Mouse (Mus musculus) urinary bladder, postnatal 4 days (tissue): ENCODE measurements around the gene Olfr331.
"Not testable (repeated sequence)": the region's sequence is repeated elsewhere in the genome, so short reads cannot be mapped to it uniquely, and the experiment has no call there.

Source experiments
- DNase-seq, 2 experiments: peaks; one replicate each; pipeline ENCODE4 v3.0.0; 2021 to 2022; ENCODE audit warnings: low spot score in 2 of 2

Gene Olfr331

DNA sequence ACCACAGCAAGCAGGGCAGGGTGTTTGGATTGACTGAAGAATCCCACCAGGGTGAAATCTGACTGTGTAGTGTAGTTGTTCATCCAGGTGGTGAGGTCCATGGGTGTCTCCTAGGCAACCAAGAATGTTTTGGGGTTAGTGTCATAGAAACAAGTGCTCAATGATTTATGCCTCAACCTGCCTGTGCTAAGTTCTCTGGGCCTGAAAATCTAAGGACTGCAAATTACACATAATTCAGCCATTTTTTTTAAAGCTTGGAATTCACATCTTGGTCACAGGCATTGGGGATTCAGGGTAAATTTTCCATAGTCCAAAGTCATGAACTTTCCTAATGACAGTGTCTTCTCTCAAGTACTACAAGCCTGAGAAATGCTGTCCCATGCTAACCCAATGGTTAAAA lies at the start of gene Olfr331:
Olfr331 (minus strand) TSS at position 101 of the 400 bp plus-strand sequence.
- DNase-seq: not testable (repeated sequence)

DNA sequence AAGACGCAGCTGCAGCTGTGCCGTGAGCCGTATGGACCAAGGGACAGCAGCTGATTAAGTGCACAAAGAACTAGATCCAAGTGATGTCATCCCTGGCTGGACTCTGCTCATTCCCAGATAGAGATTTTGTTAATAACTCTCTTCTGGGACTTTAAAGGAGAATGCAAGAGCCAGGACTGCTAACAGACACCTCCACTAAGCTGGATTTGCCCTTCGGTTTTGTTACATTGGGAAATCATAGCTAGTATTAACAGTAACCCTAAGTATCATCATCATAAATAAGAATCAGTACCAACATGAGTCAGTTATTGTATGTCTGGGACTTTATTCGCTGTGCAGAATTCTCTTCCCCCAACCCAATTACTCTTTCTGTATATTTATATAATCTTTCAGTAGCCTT lies 44.0 kb upstream of the Olfr331 start, which contains the start of gene Olfr329-ps:
Olfr329-ps (minus strand) TSS at position 101 of the 400 bp plus-strand sequence.
- no peak for DNase-seq

DNA sequence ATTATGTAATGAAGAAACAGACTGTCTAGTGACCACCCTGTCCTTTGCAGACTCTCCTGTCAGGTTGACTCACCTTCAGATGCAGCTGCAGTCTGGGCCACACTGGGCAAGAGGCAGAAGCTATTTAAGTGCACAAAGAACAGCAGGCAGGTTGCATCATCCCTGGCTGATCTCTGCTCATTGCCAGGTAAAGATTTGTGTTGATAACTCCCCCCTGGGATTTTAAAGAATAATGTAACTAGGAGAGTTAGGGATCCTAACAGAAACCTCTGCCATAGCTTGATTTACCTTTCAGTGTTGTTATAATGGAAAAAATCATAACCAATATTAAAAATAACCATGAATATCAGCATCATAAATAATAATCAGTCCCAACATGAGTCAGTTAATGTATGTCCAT lies 32.4 kb upstream of the Olfr331 start, which contains the start of gene Olfr330:
Olfr330 (minus strand) TSS at position 101 of the 400 bp plus-strand sequence.
- not testable (repeated sequence) for DNase-seq

DNA sequence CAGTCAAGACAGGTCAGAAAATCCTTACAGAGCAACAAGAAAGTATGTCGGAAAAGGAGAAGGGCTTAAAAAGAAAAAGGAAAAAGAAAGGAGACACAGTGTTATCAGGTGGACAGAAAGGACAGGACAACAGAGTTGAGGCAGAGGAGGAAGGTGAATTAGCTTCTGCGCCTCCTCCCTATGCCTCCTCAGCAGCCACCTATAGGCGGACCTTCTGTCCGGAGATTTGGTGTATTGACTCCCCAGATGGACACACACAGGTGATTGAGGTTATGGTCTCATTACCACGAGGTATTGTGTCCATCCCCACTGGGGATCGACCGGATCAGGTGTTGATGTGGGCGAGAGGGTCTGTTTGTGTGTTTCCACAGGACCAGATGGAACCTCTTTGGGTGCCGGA lies 17.4 kb upstream of the Olfr331 start:
- peak; percentile 46 to 80 for DNase-seq

DNA sequence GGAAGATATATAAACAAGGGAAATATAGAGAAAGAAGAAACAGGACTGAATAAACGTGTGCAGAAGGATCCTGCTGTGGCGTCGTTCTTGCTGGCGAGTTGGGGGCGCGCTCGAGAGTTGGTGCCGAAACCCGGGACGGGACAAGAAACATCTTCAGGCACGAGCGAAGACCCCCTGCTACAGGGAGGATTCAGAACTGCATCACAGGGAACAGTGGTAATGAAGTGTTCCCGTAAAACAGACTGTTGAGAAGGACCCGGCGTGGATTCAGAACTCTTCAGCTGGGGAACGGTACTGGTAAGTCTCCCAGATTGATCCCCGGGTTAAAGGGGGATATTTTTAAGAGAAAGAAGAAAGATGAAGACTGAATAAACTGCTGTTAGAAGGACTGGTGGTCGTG lies 16.5 kb upstream of the Olfr331 start:
- DNase-seq: peak; percentile 85 to 100

DNA sequence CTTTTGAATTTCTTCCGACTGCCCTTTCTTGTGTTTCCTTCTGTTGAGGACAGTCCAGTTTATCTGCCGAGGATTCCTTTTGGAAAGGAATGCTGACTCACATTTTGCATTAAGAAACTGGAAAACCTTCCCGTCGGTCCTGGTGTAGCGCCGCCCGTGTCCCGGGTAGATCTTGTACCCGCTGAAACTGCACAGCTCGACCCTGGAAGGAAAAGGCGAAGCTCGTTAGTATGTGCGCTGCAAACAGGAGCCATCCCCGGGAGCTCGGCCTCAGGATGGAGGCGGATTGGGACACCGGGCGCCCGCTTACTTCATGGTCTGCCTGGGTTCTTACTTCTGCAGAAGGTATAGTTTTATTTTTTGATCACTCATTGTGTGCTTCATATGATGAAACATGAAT lies 6.7 kb upstream of the Olfr331 start:
- not testable (repeated sequence) for DNase-seq

DNA sequence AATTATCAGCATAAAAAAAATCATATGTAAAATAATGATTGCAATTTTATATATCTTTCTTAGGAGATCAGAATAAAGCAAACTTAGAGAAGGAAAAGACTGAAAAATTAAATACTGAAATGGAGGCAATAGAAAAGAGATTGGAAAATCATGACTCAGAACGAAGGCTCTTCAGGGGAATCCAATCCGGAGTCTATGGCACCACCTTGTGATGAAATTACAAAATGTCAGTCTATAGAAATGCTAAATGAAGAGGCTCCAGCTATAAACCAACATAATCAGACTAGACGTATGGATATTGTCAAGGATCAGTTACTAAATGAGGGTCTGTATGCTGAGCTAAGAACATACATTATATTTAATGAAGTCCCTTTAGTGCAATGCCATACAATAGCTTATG lies 3.1 kb downstream of the Olfr331 start:
- DNase-seq: no peak

DNA sequence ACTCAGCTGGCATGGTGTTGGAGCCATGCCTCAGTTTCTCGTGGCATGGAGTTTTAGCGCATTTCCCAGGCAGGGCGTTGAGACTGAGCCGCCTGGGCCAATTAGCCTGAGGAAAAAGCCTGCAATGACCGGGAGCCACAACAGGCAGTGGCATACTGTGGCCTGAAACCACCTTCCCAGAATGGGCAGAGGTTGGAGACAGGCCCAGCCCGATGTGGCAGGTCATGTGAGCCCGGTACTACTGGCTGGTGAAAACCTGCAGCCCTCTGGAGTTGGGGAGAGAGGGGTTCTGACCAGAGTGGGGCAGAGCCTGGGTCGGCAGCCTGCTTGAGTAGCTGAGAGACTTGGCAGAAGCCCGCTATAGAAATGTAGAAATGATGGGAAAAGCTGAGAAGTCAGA lies 3.6 kb downstream of the Olfr331 start:
- DNase-seq: no peak

DNA sequence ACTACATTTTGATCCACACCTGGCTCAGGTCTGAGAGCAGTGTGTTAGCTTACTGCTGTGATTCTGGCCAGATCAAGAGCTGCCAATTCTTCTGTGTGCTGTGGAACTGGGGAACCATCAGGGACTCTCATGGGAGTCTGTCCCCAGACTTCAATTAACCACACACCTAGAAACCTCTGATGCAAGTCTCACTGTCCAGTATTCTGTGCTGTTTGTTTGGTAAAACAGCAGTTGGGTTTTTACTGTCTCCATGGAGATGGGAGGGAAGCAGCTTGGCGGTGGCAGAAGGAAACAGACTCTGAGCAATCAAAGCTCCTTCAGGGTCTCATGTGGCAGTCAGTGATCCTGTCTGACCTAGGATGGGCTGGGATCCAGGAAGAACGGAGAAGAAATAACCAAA lies 9.9 kb downstream of the Olfr331 start, which contains the start of gene Olfr332:
Olfr332 (minus strand) TSS at position 101 of the 400 bp plus-strand sequence.
- DNase-seq: no peak

DNA sequence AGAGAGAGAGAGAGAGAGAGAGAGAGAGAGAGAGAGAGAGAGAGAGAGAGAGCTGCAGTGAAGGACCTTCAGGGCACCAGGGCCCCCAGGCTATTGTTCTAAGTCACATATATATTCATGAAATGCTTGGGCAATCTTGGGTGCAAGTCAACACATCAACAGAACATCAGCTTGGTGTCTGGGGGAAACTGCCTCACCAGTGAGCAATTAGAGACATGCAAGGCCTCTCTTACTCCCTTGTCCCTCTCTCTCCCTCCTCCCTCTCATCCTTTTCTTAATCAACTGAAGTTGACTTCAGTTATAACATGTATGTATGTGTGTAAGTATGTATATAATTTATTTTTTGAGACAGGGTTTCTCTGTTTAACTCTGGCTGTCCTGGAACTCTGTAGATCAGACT lies 40.2 kb downstream of the Olfr331 start, which contains the start of gene Olfr30:
Olfr30 (minus strand) TSS at position 101 of the 400 bp plus-strand sequence.
- no peak for DNase-seq

DNA sequence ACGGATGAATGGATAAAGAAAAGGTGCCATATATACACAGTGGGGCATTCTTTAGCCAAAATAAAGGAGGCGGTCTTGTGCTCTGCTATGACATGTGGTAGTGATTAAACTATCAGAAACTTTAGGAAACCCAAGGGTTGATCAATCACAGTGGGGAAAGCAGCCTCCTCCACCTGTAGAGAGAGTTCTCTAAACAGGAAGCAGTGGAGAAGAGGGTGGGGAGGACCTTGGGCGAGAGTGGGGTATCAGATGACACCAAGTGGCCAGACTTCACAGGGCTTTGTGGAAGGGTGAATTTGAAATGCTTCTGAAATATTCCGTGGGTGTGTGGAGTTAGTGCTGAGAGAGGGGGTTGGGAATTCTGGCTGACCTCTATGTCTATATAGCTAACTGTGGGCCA lies 48.8 kb downstream of the Olfr331 start:
- peak in 1 of 2 experiments; percentile 51 for DNase-seq

DNA sequence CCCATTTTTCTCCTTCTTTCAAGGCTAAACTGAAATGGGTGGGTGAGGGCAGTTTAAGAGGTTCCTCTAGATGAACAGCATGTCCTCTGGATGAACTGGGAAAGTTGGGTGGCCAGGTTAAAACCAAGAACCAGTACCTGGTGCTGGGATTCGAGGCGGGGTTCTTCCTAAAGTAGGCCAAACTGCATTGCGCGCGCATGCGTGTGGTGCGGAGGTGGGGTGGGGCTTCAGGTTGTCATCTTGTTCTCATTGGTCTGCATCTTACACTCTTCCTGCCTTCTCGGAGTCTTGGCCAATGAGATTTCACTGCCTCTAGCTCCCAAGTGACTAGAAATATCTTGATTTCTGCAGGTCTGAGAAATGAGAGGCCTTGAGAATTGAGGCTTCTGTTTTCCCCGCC lies 49.6 kb downstream of the Olfr331 start, which contains the start of gene Lypd9:
Lypd9 (minus strand) TSS at position 165 of the 400 bp plus-strand sequence.
- DNase-seq: peak in 1 of 2 experiments; percentile 35
